Mouse (Mus musculus): ENCODE measurements around the gene Wasf2.

The Wasf2 gene

GRCm38 (mm10) chr4:133174361-133174760 lies 44.1 kb downstream of the Wasf2 start:
- in situ Hi-C loops (cut with MseI, MboI) = no loop called here

GRCm38 (mm10) chr4:133175274-133175673 lies 45.0 kb downstream of the Wasf2 start:
- in situ Hi-C loops (cut with MseI, MboI) = no loop called here

- in situ Hi-C loops (cut with MseI, MboI) = no loop called here
These were observed 45.9 kb downstream of the Wasf2 start for GRCm38 (mm10) chr4:133175998-133176760.

- in situ Hi-C loops (cut with MseI, MboI) = no loop called here
These were observed 46.6 kb downstream of the Wasf2 start for GRCm38 (mm10) chr4:133176761-133177403.

- in situ Hi-C loops (cut with MseI, MboI) = no loop called here
These were observed 48.0 kb downstream of the Wasf2 start for GRCm38 (mm10) chr4:133178305-133178704.

- in situ Hi-C loops (cut with MseI, MboI) = no loop called here
These were observed 49.0 kb downstream of the Wasf2 start for GRCm38 (mm10) chr4:133179258-133179657.

GRCm38 (mm10) chr4:133182439-133183033 lies 52.2 kb downstream of the Wasf2 start:
- in situ Hi-C loops (cut with MseI, MboI) = no loop called here

GRCm38 (mm10) chr4:133184031-133184897 lies 54.0 kb downstream of the Wasf2 start:
- in situ Hi-C loops (cut with MseI, MboI) = no loop called here

GRCm38 (mm10) chr4:133184898-133185665 lies 54.8 kb downstream of the Wasf2 start:
- in situ Hi-C loops (cut with MseI, MboI) = no loop called here

GRCm38 (mm10) chr4:133185893-133186292 lies 55.6 kb downstream of the Wasf2 start:
- in situ Hi-C loops (cut with MseI, MboI) = no loop called here

- in situ Hi-C loops (cut with MseI, MboI) = no loop called here
These were observed 56.6 kb downstream of the Wasf2 start for GRCm38 (mm10) chr4:133186856-133187255.

GRCm38 (mm10) chr4:133189396-133189795 lies 59.1 kb downstream of the Wasf2 start:
- in situ Hi-C loops (cut with MseI, MboI) = no loop called here

- in situ Hi-C loops (cut with MseI, MboI) = no loop called here
These were observed 64.2 kb downstream of the Wasf2 start for GRCm38 (mm10) chr4:133194482-133194881.

- in situ Hi-C loops (cut with MseI, MboI) = no loop called here
These were observed 64.7 kb downstream of the Wasf2 start for GRCm38 (mm10) chr4:133195014-133195413.

- in situ Hi-C loops (cut with MseI, MboI) = no loop called here
These were observed 65.8 kb downstream of the Wasf2 start for GRCm38 (mm10) chr4:133196136-133196535.

- in situ Hi-C loops (cut with MseI, MboI) = no loop called here
These were observed 66.5 kb downstream of the Wasf2 start for GRCm38 (mm10) chr4:133196852-133197251.

- in situ Hi-C loops (cut with MseI, MboI) = no loop called here
These were observed 67.0 kb downstream of the Wasf2 start for GRCm38 (mm10) chr4:133197355-133197754.

- in situ Hi-C loops (cut with MseI, MboI) = no loop called here
These were observed 67.5 kb downstream of the Wasf2 start for GRCm38 (mm10) chr4:133197801-133198286.

GRCm38 (mm10) chr4:133198337-133199180 lies 68.3 kb downstream of the Wasf2 start:
- in situ Hi-C loops (cut with MseI, MboI) = no loop called here

GRCm38 (mm10) chr4:133199743-133200142 lies 69.4 kb downstream of the Wasf2 start:
- in situ Hi-C loops (cut with MseI, MboI) = no loop called here

All from mouse trophoblast stem cell (cell line).